Mouse (Mus musculus) right cerebral cortex, postnatal 25 days (tissue): ENCODE results near the gene Olfr362.
"Not testable (repeated sequence)": the region's sequence is repeated elsewhere in the genome, so short reads cannot be mapped to it uniquely, and the experiment has no call there.

Experiments used
- DNase-seq: peaks from one replicate; pipeline ENCODE4 v3.0.0; 2022

Olfr362 gene

GRCm38 (mm10) chr2:37117810-37118209, at the start of gene Olfr362:
Gene Olfr362, minus strand, starts transcription at chr2:37117910.
- no peak for DNase-seq

GRCm38 (mm10) chr2:37139022-37139421, 21.3 kb upstream of the Olfr362 start, which contains the start of gene Olfr364-ps1:
Gene Olfr364-ps1, plus strand, starts transcription at chr2:37139322.
- no peak for DNase-seq

- not testable (repeated sequence) for DNase-seq
Measured at GRCm38 (mm10) chr2:37089190-37089589, 28.5 kb downstream of the Olfr362 start, which contains the start of gene Olfr361. Gene Olfr361, minus strand, starts transcription at chr2:37089290.

- DNase-seq, result no peak
Measured at GRCm38 (mm10) chr2:37065446-37065845, 52.3 kb downstream of the Olfr362 start, which contains the start of gene Olfr360. Gene Olfr360, plus strand, starts transcription at chr2:37065746.
